Mouse (Mus musculus) myocyte (in vitro differentiated cells): Measurements from ENCODE around the gene Hist1h2bf. TPM values are rescaled to one million over a fixed set of nuclear protein-coding genes. Genes with fewer than 3 reads are reported as not detected.
A peak's percentile ranks its signal among the peaks of the same experiment; 100 is the strongest.
"Not testable (repeated sequence)": the region's sequence is repeated elsewhere in the genome, so short reads cannot be mapped to it uniquely, and the experiment has no call there.

ENCODE experiments used
- H3K27me3 ChIP-seq: one replicate; pipeline ENCODE4 v1.6.1; 2011; ENCODE audit not compliant: control insufficient read depth, insufficient read depth, insufficient read length
- H3K36me3 ChIP-seq: one replicate; pipeline ENCODE4 v1.6.1; 2011; ENCODE audit not compliant: control insufficient read depth, insufficient read depth
- H3K4me2 ChIP-seq: one replicate; pipeline ENCODE4 v1.6.1; 2011; ENCODE audit warnings: low read depth, control low read depth
- H3K4me3 ChIP-seq: one replicate; pipeline ENCODE4 v1.5.1; 2011; ENCODE audit warnings: mild to moderate bottlenecking, control low read depth, moderate library complexity
- H3K79me2 ChIP-seq: one replicate; pipeline ENCODE4 v1.6.1; 2011; ENCODE audit not compliant: control insufficient read depth, insufficient read depth
- H3ac ChIP-seq: one replicate; pipeline ENCODE4 v1.6.1; 2011; ENCODE audit not compliant: control insufficient read depth, insufficient read length
- CEBPB ChIP-seq: IDR thresholded peaks from 2 replicates; pipeline ENCODE4 v1.6.1; 2011; ENCODE audit warnings: mild to moderate bottlenecking, moderate library complexity; ENCODE audit not compliant: poor library complexity, insufficient read depth, severe bottlenecking
- E2F4 ChIP-seq: IDR thresholded peaks from one replicate; pipeline ENCODE4 v1.6.1; 2011; ENCODE audit warnings: mild to moderate bottlenecking, control low read depth, moderate library complexity; ENCODE audit not compliant: insufficient read depth
- MAX ChIP-seq: IDR thresholded peaks from one replicate; pipeline ENCODE4 v1.6.1; 2011; ENCODE audit warnings: low read depth, mild to moderate bottlenecking, control low read depth
- MYOD1 ChIP-seq, 3 experiments: IDR thresholded peaks; one replicate each; pipeline ENCODE4 v1.6.1; 2011; ENCODE audit warnings: control low read depth in 2 of 3, low read depth in 2 of 3, mild to moderate bottlenecking in 2 of 3, moderate library complexity in 1 of 3; ENCODE audit not compliant: insufficient read length in 2 of 3, control insufficient read depth in 1 of 3
- MYOG ChIP-seq, 3 experiments: IDR thresholded peaks; one replicate each; pipeline ENCODE4 v1.6.1; 2011; ENCODE audit warnings: control low read depth in 2 of 3, low read depth in 2 of 3, mild to moderate bottlenecking in 2 of 3; ENCODE audit not compliant: insufficient read length in 2 of 3, control insufficient read depth in 1 of 3, insufficient read depth in 1 of 3
- POLR2A ChIP-seq: IDR thresholded peaks from one replicate; pipeline ENCODE4 v1.6.1; 2011; ENCODE audit warnings: low read depth, mild to moderate bottlenecking, control low read depth, moderate library complexity; ENCODE audit not compliant: insufficient read length
- POLR2AphosphoS2 ChIP-seq: IDR thresholded peaks from one replicate; pipeline ENCODE4 v1.6.1; 2011; ENCODE audit warnings: low read depth, control low read depth; ENCODE audit not compliant: insufficient read length
- REST ChIP-seq: IDR thresholded peaks from one replicate; pipeline ENCODE4 v1.6.1; 2011; ENCODE audit warnings: mild to moderate bottlenecking, control low read depth, moderate library complexity; ENCODE audit not compliant: insufficient read depth, insufficient read length
- SRF ChIP-seq: IDR thresholded peaks from one replicate; pipeline ENCODE4 v1.6.1; 2011; ENCODE audit warnings: low read depth; ENCODE audit not compliant: control insufficient read depth, insufficient read length
- TCF12 ChIP-seq: IDR thresholded peaks from one replicate; pipeline ENCODE4 v1.6.1; 2011; ENCODE audit warnings: mild to moderate bottlenecking, control low read depth; ENCODE audit not compliant: poor library complexity, insufficient read depth, severe bottlenecking
- TCF3 ChIP-seq: IDR thresholded peaks from one replicate; pipeline ENCODE4 v1.6.1; 2011; ENCODE audit warnings: low read depth, control low read depth; ENCODE audit not compliant: insufficient read length
- USF1 ChIP-seq: IDR thresholded peaks from one replicate; pipeline ENCODE4 v1.6.1; 2011; ENCODE audit warnings: low read depth, mild to moderate bottlenecking, control low read depth, moderate library complexity
- polyA plus RNA-seq: library from polyadenylated mRNA; unstranded; fragments of >200 nt; fragmentation: generic; extraction: Trizol; gene quantifications from one replicate; pipeline ENCODE4 v1.2.1, GENCODE M21; 2012; ENCODE audit warnings: missing spikeins

The Hist1h2bf gene
- polyA plus RNA-seq, 1 experiment: 2.1 TPM

DNA sequence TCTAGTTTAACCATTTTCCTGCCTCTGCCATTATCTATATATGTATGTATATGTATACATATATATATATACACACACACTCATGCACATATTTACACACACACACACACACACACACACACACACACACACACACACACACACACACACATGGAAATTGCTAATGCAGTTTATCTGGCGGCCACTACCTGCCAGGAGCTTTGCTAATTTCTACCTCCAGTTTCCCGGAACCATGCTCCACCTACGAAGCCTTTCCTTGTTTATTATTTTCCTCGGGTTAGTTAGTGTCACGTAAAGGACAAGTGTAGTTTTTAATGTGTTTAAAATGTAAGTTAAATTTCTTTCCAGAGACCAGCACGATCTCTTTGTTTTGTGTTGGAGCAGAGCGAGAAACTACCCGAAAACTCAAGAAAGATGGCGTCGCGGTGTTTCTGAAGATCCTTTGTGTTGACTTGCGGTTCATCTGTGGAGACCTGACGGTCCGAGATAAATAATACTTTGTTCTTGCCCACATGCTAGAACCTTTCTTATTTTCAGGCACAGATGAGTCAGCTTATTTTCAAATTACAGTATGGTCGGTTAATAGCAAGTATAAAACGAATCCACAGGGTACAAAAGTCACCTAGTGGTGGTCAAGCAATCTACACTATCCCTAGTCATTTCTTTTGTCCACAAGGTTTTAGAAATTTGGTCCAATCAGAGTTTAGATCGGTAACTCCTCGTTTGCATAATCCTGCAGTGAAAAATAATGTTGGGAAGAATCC, 11.1 kb downstream of the Hist1h2bf start:
- no peak overlapping the region for H3ac ChIP-seq
- peak overlapping the region; percentile 99 for H3K4me2 ChIP-seq
- no peak for TF ChIP-seq E2F4
- H3K79me2 ChIP-seq: no peaks in the 10 kb centered on the region
- no peaks in the 10 kb centered on the region for H3K27me3 ChIP-seq
- peak overlapping the region; percentile 28 for H3K4me3 ChIP-seq
- H3K36me3 ChIP-seq: no peaks in the 10 kb centered on the region

DNA sequence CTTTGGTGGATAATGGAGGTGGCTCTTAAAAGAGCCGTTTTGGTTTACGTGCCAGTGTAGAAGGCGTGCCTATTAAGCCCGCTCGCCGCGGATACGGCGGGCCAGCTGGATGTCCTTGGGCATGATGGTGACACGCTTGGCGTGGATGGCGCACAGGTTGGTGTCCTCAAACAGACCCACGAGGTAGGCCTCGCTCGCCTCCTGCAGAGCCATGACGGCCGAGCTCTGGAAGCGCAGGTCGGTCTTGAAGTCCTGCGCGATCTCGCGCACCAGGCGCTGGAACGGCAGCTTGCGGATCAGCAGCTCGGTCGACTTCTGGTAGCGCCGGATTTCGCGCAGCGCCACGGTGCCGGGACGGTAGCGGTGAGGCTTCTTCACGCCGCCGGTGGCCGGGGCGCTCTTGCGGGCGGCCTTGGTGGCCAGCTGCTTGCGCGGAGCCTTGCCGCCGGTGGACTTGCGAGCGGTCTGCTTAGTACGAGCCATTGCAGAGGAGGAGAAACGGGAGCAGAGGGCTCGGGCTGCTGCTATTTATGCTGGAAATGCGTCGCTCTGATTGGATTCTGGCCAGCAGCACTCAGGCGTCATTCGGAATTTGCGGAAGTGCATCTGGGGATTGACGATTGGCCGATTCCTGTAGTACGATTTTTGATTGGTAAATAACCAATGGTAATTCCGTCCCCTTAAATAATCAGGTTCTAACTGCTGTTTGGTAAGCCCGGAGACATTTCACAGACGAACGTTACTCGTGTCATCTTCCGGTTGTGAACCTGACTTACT, 11.9 kb downstream of the Hist1h2bf start, which contains the start of gene Hist1h3e:
Hist1h3e (minus strand) TSS at position 487 of the 777 bp plus-strand sequence.
- Histone ChIP-seq H3K4me3 (peak within 1 kb of the TSS; percentile 28), H3K4me2 (peak within 1 kb of the TSS; percentile 99)
- H3K27me3 ChIP-seq, H3K79me2 ChIP-seq, H3K36me3 ChIP-seq, H3ac ChIP-seq: not testable (repeated sequence)
- TF ChIP-seq POLR2AphosphoS2: peak; percentile 95

DNA sequence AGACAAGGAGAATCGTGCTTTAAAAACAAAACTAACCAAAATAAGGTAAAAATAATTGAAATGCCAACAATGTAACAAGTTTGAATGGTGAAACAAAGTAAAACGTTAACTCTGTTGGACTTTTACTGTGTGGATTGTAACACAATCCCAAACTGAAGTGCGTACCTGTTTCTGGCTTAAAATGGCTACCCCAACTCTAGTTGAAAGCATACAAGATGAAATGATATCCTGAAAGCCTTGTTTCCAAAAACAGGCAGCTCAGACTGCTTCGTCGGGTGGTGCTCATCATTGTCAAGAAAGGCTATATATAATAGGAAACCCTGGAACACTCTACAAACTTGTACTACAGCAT, 12.5 kb downstream of the Hist1h2bf start:
- H3K4me3 ChIP-seq: peak overlapping the region; percentile 28
- not testable (repeated sequence) for H3K79me2 ChIP-seq, H3K36me3 ChIP-seq, H3K27me3 ChIP-seq, H3ac ChIP-seq
- peak overlapping the region; percentile 99 for H3K4me2 ChIP-seq

GRCm38 (mm10) chr13:23560699-23561098, 13.3 kb downstream of the Hist1h2bf start:
- not testable (repeated sequence) for H3K4me2 ChIP-seq, H3K27me3 ChIP-seq, H3K79me2 ChIP-seq, H3K36me3 ChIP-seq, H3K4me3 ChIP-seq, H3ac ChIP-seq

GRCm38 (mm10) chr13:23556906-23557305, 17.1 kb downstream of the Hist1h2bf start:
- H3K27me3 ChIP-seq: no peaks in the 10 kb centered on the region
- no peaks in the 10 kb centered on the region for H3K79me2 ChIP-seq
- TF ChIP-seq MYOG (IDR thresholded peaks at IDR 0.05; ENCODE audit: control insufficient read depth in 1 of 3, insufficient read depth in 1 of 3, insufficient read length in 2 of 3, low read depth in 2 of 3) (no peak), MYOD1 (IDR thresholded peaks at IDR 0.05; ENCODE audit: control insufficient read depth in 1 of 3, insufficient read length in 2 of 3, low read depth in 2 of 3) (no peak), MAX (no peak), REST (no peak), SRF (no peak), TCF12 (no peak), USF1 (no peak), E2F4 (no peak), POLR2AphosphoS2 (no peak), POLR2A (no peak), TCF3 (no peak), CEBPB (no peak)
- H3K36me3 ChIP-seq: no peaks in the 10 kb centered on the region
- peak overlapping the region; percentile 68 for H3K4me2 ChIP-seq
- no peak overlapping the region for H3ac ChIP-seq
- peak overlapping the region; percentile 52 for H3K4me3 ChIP-seq

DNA sequence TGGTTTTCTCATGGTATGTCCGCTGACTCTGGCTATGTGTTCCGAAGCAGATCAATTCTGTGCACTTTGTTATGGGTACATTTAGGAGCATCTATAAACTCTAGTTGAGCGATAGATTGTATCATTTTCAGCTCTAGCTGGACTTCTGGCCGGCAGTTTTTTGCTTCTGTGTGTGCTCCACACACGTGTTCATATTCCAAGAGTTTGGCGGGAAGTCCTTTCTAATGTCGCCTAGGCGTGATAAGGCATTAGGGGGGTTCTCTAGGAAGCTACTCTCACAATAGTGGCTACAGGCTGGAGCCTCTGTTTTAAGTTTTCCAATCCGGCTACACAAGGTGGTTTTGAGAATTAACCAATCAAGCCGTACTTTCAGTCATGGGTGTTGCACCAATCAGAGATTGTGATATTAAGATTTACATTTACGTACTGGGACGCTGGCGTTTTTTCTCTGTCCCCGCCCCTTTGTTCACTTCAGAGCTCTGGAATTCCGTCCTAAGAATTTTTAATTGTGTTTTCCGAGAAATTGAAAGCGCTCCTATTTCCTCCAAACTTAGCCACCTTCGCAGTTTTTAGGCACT, 18.1 kb downstream of the Hist1h2bf start:
- Histone ChIP-seq H3K79me2 (no peaks in the 10 kb centered on the region), H3K27me3 (no peaks in the 10 kb centered on the region), H3K4me3 (peak overlapping the region; percentile 52), H3ac (peak overlapping the region; percentile 9), H3K4me2 (peak overlapping the region; percentile 96), H3K36me3 (no peaks in the 10 kb centered on the region)
- TF ChIP-seq POLR2A: peak; percentile 50
- TF ChIP-seq POLR2AphosphoS2: peak; percentile 64
- TF ChIP-seq MAX: peak; percentile 25
- no peak for TF ChIP-seq TCF3
